Mouse (Mus musculus) C2C12 (cell line): Measurements from ENCODE around the gene Tanc1. TPM values are rescaled to one million over a fixed set of nuclear protein-coding genes. Genes with fewer than 3 reads are reported as not detected.

ENCODE experiments used
- H3K27me3 ChIP-seq: one replicate; pipeline ENCODE4 v1.6.1; 2011; ENCODE audit not compliant: control insufficient read depth, insufficient read depth, insufficient read length
- H3K36me3 ChIP-seq: one replicate; pipeline ENCODE4 v1.6.1; 2011; ENCODE audit not compliant: control insufficient read depth, insufficient read depth
- H3K4me3 ChIP-seq: one replicate; pipeline ENCODE4 v1.5.1; 2011; ENCODE audit warnings: mild to moderate bottlenecking, control low read depth; ENCODE audit not compliant: poor library complexity, insufficient read depth, severe bottlenecking
- H3K79me2 ChIP-seq: one replicate; pipeline ENCODE4 v1.6.1; 2011; ENCODE audit not compliant: control insufficient read depth, insufficient read depth
- H3K79me3 ChIP-seq: one replicate; pipeline ENCODE4 v1.6.1; 2011; ENCODE audit warnings: low read depth, control low read depth
- H3ac ChIP-seq: one replicate; pipeline ENCODE3; 2011; ENCODE audit warnings: low read depth; ENCODE audit not compliant: control insufficient read depth, insufficient read length
- CEBPB ChIP-seq: IDR thresholded peaks from one replicate; pipeline ENCODE4 v1.6.1; 2011; ENCODE audit warnings: low read depth, mild to moderate bottlenecking, control low read depth, moderate library complexity
- CTCF ChIP-seq: IDR thresholded peaks from one replicate; pipeline ENCODE4 v1.5.1; 2011; ENCODE audit not compliant: control insufficient read depth, insufficient read depth, insufficient read length
- FOSL1 ChIP-seq: IDR thresholded peaks from one replicate; pipeline ENCODE4 v1.8.0; 2011; ENCODE audit warnings: mild to moderate bottlenecking, low read length; ENCODE audit not compliant: poor library complexity, insufficient read depth, severe bottlenecking
- MAX ChIP-seq: IDR thresholded peaks from one replicate; pipeline ENCODE4 v1.6.1; 2011; ENCODE audit warnings: mild to moderate bottlenecking, control low read depth
- MYOD1 ChIP-seq: IDR thresholded peaks from one replicate; pipeline ENCODE4 v1.6.1; 2011; ENCODE audit warnings: low read depth; ENCODE audit not compliant: control insufficient read depth, insufficient read length
- MYOG ChIP-seq: IDR thresholded peaks from one replicate; pipeline ENCODE4 v1.6.1; 2011; ENCODE audit not compliant: control insufficient read depth, insufficient read length; ENCODE audit errors: extremely low read depth
- USF1 ChIP-seq: IDR thresholded peaks from one replicate; pipeline ENCODE4 v1.6.1; 2011; ENCODE audit warnings: low read depth, mild to moderate bottlenecking, control low read depth, moderate library complexity
- polyA plus RNA-seq: library from polyadenylated mRNA; unstranded; fragments of >200 nt; fragmentation: generic; extraction: Trizol; gene quantifications from one replicate; pipeline ENCODE4 v1.2.1, GENCODE M21; 2012; ENCODE audit warnings: missing spikeins

Gene Tanc1
- polyA plus RNA-seq, 1 experiment = 24.9 TPM

DNA sequence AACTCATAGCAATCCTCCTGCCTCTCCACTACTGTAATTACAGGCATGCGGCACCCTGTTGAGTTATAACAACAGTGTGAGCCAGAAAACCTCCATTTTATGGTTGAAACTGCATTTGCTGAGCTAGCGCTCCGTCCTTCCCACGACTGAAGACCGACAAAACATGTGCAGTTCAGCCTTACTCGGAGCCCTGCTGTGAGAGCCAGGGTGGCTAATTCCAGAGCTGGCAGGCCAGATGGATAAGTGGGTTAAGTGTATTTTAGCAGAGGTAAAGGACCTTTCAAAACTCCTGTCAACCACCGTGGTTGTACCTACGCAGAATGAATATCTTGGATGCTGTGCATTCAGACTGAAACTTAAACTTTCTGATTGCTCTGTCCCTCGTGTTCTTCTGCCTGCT, 242.5 kb downstream of the Tanc1 start:
- Histone ChIP-seq H3K79me3 (no peaks in the 10 kb centered on the region), H3ac (no peak overlapping the region), H3K79me2 (no peaks in the 10 kb centered on the region), H3K4me3 (no peak overlapping the region), H3K27me3 (no peaks in the 10 kb centered on the region), H3K36me3 (peaks cover 7% of the 10 kb centered on the region)
- no peak for TF ChIP-seq CTCF
- TF ChIP-seq USF1 = no peak
- TF ChIP-seq MYOG = no peak
- no peak for TF ChIP-seq CEBPB
- TF ChIP-seq MAX = no peak
- TF ChIP-seq FOSL1 = no peak

DNA sequence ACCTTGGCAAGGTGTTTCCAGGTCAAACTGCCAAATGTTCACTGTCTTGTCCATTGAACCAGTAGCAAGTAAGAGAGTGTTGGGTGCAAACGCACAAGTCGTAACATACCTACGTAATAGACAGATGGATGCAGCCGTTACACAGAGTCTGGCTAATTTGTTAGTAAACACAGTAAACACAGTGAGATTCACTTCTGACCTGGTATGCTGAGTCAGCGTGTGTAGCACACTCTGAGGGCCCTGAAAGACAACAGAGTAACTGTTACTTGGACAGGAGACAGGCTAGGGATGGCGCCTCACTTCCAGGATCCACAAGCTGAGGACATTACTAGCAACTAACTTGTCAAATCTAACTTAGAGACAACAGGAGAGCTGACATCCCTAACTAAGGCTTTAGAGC, 250.8 kb downstream of the Tanc1 start:
- Histone ChIP-seq H3K4me3 (no peak overlapping the region), H3K79me3 (no peaks in the 10 kb centered on the region), H3K27me3 (no peaks in the 10 kb centered on the region), H3K79me2 (no peaks in the 10 kb centered on the region), H3K36me3 (peaks cover 4% of the 10 kb centered on the region), H3ac (no peak overlapping the region)
- TF ChIP-seq CTCF (no peak), CEBPB (no peak), FOSL1 (no peak), USF1 (no peak), MYOG (no peak), MYOD1 (no peak), MAX (no peak)

DNA sequence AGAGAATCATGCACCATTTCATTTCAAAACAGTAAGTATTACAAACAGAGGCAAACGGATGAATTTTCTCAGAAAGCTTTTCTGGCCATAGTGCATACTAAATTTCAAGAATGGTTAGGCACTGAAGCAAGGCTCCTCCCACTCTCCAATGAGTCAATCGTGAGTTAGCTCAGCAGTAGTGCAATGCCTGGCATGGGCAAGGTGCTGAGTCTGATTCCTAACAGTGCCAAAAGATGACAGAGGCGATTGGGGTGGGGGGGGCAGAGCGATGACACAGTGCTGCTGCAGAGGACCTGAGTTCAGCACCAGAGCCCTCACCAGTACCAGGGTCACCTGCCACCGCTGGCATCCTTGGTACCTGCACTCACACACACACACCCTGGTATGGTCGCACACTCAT, 258.7 kb downstream of the Tanc1 start:
- Histone ChIP-seq H3K4me3 (no peak overlapping the region), H3ac (no peak overlapping the region), H3K79me2 (no peaks in the 10 kb centered on the region), H3K36me3 (no peaks in the 10 kb centered on the region), H3K79me3 (no peaks in the 10 kb centered on the region), H3K27me3 (no peaks in the 10 kb centered on the region)
- TF ChIP-seq CEBPB (no peak), USF1 (no peak), FOSL1 (no peak), MYOG (no peak), MYOD1 (no peak), CTCF (no peak), MAX (no peak)

DNA sequence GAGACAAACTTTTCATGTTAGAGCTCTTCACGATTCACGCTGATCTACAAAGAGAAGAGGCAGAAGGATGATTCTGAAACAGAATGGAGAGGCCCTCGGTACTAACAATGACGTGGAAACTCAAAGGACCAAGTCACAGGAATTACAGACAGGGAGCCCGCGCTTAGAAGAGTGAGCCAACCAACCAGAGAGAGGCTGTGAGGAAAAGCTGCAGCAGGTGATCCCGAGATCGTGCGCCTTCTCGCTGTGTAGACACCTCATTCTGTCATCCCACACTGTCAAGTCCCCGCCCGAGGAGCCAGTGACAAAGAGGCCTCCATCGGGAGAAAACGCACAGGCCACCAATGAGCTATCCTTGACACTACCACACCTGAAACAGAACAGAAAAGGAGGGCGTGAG, 264.6 kb downstream of the Tanc1 start:
- TF ChIP-seq FOSL1 (no peak), MAX (no peak), USF1 (no peak), MYOD1 (no peak), CTCF (no peak), MYOG (no peak), CEBPB (no peak)
- Histone ChIP-seq H3K79me3 (no peaks in the 10 kb centered on the region), H3K36me3 (peaks cover 8% of the 10 kb centered on the region), H3K27me3 (no peaks in the 10 kb centered on the region), H3K79me2 (peaks cover 3% of the 10 kb centered on the region), H3ac (no peak overlapping the region), H3K4me3 (no peak overlapping the region)

DNA sequence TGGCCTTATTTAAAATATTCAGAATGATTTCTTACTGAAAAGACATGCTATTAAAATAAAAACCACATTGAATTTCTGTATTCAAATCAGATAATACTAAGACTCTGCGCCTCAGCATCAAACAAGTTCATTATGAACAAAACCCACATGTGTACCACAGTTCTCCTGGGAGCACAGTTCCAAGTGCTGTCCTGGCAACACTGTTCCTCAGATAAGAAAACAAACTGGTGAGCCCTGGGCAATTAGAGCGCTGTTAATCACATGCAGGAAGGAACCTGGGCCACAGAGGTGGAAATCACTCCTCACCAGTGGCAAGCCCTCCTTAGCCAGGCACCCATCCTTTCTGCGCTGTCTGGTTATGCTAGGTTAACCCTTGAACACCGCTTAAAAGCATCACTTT, 265.5 kb downstream of the Tanc1 start:
- TF ChIP-seq CEBPB (no peak), FOSL1 (no peak), CTCF (no peak), MAX (no peak), USF1 (no peak), MYOG (no peak), MYOD1 (no peak)
- Histone ChIP-seq H3K79me2 (peaks cover 3% of the 10 kb centered on the region), H3ac (no peak overlapping the region), H3K79me3 (no peaks in the 10 kb centered on the region), H3K36me3 (peaks cover 8% of the 10 kb centered on the region), H3K4me3 (no peak overlapping the region), H3K27me3 (no peaks in the 10 kb centered on the region)

DNA sequence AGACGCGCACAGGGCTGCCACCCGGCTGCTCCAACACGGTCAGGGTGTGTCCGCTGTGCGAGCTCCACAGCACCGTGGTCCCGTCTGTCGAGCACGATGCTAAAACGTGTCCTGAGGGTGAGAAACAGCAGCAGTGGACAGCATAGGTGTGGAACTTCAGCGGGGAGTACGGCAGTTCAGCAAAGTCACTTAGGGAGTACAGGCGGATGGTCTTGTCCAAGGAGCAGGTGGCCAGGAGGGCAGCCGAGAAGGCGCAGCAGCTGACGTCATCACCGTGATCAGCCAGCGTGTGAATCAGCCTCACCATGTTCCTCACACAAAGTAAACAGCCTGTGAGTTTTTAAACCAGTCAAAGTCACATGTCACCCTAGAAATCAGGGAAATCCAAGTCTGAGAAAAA, 266.4 kb downstream of the Tanc1 start:
- TF ChIP-seq MYOG = no peak
- no peak for TF ChIP-seq FOSL1
- no peak for TF ChIP-seq CTCF
- no peak for TF ChIP-seq CEBPB
- no peak for TF ChIP-seq USF1
- TF ChIP-seq MAX = no peak
- TF ChIP-seq MYOD1 = no peak
- peaks cover 8% of the 10 kb centered on the region for H3K36me3 ChIP-seq
- H3K4me3 ChIP-seq = no peak overlapping the region
- no peaks in the 10 kb centered on the region for H3K27me3 ChIP-seq
- peaks cover 3% of the 10 kb centered on the region for H3K79me2 ChIP-seq
- no peaks in the 10 kb centered on the region for H3K79me3 ChIP-seq
- H3ac ChIP-seq = no peak overlapping the region
